Mouse (Mus musculus): ENCODE measurements around the gene Mycn. TPM values are rescaled to one million over a fixed set of nuclear protein-coding genes. Genes with fewer than 3 reads are reported as not detected.

The Mycn gene
- polyA plus RNA-seq, 1 experiment from 2014 or later = 50.3 TPM

DNA sequence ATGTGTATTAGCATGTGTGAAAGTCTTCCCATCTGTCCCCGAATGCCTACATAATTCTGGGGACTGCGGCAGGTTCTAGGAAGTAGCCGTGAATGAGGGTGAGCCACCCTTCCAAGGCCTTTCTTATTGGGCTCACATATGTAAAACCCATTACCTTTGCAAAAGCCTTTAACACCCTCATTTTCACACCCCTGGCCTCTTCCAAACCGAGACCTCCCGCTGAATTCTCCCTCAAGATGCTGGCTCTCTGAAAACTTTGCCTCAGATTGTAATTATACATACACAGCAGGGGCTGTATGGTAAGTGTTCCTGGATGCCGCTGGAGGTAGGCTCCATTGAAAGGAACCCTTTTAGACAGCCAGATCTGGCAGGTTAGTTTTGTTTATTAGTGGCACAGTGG is 1.6 kb upstream of the Mycn start:
- no peaks in the 10 kb centered on the region for H3K27me3 ChIP-seq (ENCODE audit: control insufficient read depth, insufficient read depth, low read length)
- H3K4me2 ChIP-seq (replicated peaks) = peak overlapping the region; percentile 98
- DNase-seq (ENCODE audit: low spot score) (no peak), ATAC-seq (ENCODE audit: low FRiP score) (no peak)
- peaks cover 8% of the 10 kb centered on the region; the same call in 1 of the 2 replicates for H3K36me3 ChIP-seq (replicated peaks; ENCODE audit: control insufficient read depth, insufficient read depth)
- no peak overlapping the region for H3K4me3 ChIP-seq (replicated peaks; ENCODE audit: low read length)
- H3K9ac ChIP-seq = no peak overlapping the region; the same call in 1 of the 2 replicates
- WGBS = 12% methylated on average over 6 of the region's 6 CpGs
- peaks cover 7% of the 10 kb centered on the region; the same call in 1 of the 2 replicates for H3K4me1 ChIP-seq (replicated peaks; ENCODE audit: control insufficient read depth, insufficient read depth, low read length)
- H3K9me3 ChIP-seq (ENCODE audit: control insufficient read depth, low read length) = no peaks in the 10 kb centered on the region
- peak overlapping the region; percentile 96; the same call in 1 of the 2 replicates for H3K27ac ChIP-seq

- DNase-seq (ENCODE audit: low spot score) = peak; percentile 91
- Histone ChIP-seq H3K27me3 (ENCODE audit: control insufficient read depth, insufficient read depth, low read length) (no peaks in the 10 kb centered on the region), H3K27ac (peak overlapping the region; percentile 96), H3K4me1 (replicated peaks; ENCODE audit: control insufficient read depth, insufficient read depth, low read length) (peaks cover 12% of the 10 kb centered on the region), H3K4me3 (replicated peaks; ENCODE audit: low read length) (peak overlapping the region; percentile 70), H3K36me3 (replicated peaks; ENCODE audit: control insufficient read depth, insufficient read depth) (peaks cover 11% of the 10 kb centered on the region; the same call in 1 of the 2 replicates), H3K9me3 (ENCODE audit: control insufficient read depth, low read length) (no peaks in the 10 kb centered on the region), H3K4me2 (replicated peaks) (peak overlapping the region; percentile 98), H3K9ac (peak overlapping the region; percentile 73)
- peak; percentile 77 for ATAC-seq (ENCODE audit: low FRiP score)
- WGBS = under 1% methylated on average over 47 of the region's 47 CpGs
Observed at GRCm38 (mm10) chr12:12942364-12943050, 793 bp upstream of the Mycn start.

DNA sequence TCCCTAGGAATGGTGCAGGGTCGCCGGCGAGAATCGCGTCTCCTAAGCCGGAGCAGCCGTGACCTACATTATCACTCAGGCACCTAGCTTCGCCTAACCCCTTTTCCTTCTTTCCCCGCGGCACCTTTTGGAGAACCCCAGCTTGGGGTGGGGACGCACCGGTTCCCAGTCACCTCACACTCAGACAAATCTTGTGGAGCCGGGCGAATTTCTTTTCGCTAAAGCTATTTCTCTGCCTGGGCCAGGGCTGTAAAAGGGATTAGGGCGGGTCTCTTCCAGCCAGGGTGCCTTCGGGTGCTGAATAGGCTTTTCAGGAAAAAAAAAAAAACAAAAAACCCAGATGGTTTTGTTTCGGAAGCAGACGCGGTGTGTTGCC is 597 bp downstream of the Mycn start:
- Histone ChIP-seq H3K9me3 (ENCODE audit: control insufficient read depth, low read length) (no peaks in the 10 kb centered on the region), H3K27ac (peak overlapping the region; percentile 96), H3K36me3 (replicated peaks; ENCODE audit: control insufficient read depth, insufficient read depth) (peaks cover 25% of the 10 kb centered on the region; the same call in 1 of the 2 replicates), H3K4me1 (replicated peaks; ENCODE audit: control insufficient read depth, insufficient read depth, low read length) (peaks cover 19% of the 10 kb centered on the region), H3K9ac (peak overlapping the region; percentile 93), H3K4me2 (replicated peaks) (peak overlapping the region; percentile 98), H3K27me3 (ENCODE audit: control insufficient read depth, insufficient read depth, low read length) (no peaks in the 10 kb centered on the region), H3K4me3 (replicated peaks; ENCODE audit: low read length) (peak overlapping the region; percentile 70)
- ATAC-seq (ENCODE audit: low FRiP score) (no peak), DNase-seq (ENCODE audit: low spot score) (peak; percentile 43)
- WGBS = under 1% methylated on average over 20 of the region's 20 CpGs

- Histone ChIP-seq H3K36me3 (replicated peaks; ENCODE audit: control insufficient read depth, insufficient read depth) (peaks cover 29% of the 10 kb centered on the region), H3K27ac (peak overlapping the region; percentile 96), H3K4me3 (replicated peaks; ENCODE audit: low read length) (peak overlapping the region; percentile 70), H3K4me2 (replicated peaks) (peak overlapping the region; percentile 98), H3K9ac (peak overlapping the region; percentile 93), H3K9me3 (ENCODE audit: control insufficient read depth, low read length) (no peaks in the 10 kb centered on the region), H3K27me3 (ENCODE audit: control insufficient read depth, insufficient read depth, low read length) (no peaks in the 10 kb centered on the region), H3K4me1 (replicated peaks; ENCODE audit: control insufficient read depth, insufficient read depth, low read length) (peaks cover 19% of the 10 kb centered on the region)
- DNase-seq (ENCODE audit: low spot score) (peak; percentile 46), ATAC-seq (ENCODE audit: low FRiP score) (0 out of 2 replicates have a peak, but pooled peaks have one; percentile 0)
- WGBS = 0% methylated on average over 13 of the region's 13 CpGs
Observed at GRCm38 (mm10) chr12:12940466-12941128, 1.1 kb downstream of the Mycn start.

GRCm38 (mm10) chr12:12939581-12940465 is 1.9 kb downstream of the Mycn start:
- Histone ChIP-seq H3K4me2 (replicated peaks) (peak overlapping the region; percentile 98), H3K4me3 (replicated peaks; ENCODE audit: low read length) (peak overlapping the region; percentile 70), H3K9me3 (ENCODE audit: control insufficient read depth, low read length) (no peaks in the 10 kb centered on the region), H3K27me3 (ENCODE audit: control insufficient read depth, insufficient read depth, low read length) (no peaks in the 10 kb centered on the region), H3K9ac (peak overlapping the region; percentile 93), H3K4me1 (replicated peaks; ENCODE audit: control insufficient read depth, insufficient read depth, low read length) (peaks cover 19% of the 10 kb centered on the region), H3K27ac (peak overlapping the region; percentile 96), H3K36me3 (replicated peaks; ENCODE audit: control insufficient read depth, insufficient read depth) (peaks cover 36% of the 10 kb centered on the region)
- ATAC-seq (ENCODE audit: low FRiP score) = no peak
- WGBS = under 1% methylated on average over 69 of the region's 69 CpGs
- DNase-seq (ENCODE audit: low spot score) = no peak

DNA sequence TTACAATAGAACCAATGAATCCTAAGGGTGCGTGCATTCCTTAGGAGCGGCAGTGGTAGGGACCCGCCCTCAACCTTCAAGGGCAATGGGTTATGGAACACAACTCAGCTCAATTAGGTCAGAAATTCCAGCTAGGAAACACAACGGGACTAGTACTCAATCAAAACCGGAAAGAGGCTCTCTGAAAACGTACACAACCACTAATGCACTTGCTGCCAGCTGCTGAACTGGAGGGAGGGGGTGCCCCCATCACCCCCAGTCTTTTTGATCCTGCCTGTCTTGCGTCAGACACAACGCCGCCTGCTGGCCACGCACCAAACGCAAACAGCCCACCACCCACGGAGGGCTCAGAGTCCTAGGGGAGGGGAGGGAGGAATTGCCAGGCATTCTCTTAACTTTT is 2.9 kb downstream of the Mycn start:
- WGBS = under 1% methylated on average over 12 of the region's 12 CpGs
- peak overlapping the region; percentile 93 for H3K9ac ChIP-seq
- peaks cover 19% of the 10 kb centered on the region for H3K4me1 ChIP-seq (replicated peaks; ENCODE audit: control insufficient read depth, insufficient read depth, low read length)
- no peak for ATAC-seq (ENCODE audit: low FRiP score)
- peak overlapping the region; percentile 96 for H3K27ac ChIP-seq
- no peaks in the 10 kb centered on the region for H3K27me3 ChIP-seq (ENCODE audit: control insufficient read depth, insufficient read depth, low read length)
- peaks cover 41% of the 10 kb centered on the region for H3K36me3 ChIP-seq (replicated peaks; ENCODE audit: control insufficient read depth, insufficient read depth)
- H3K9me3 ChIP-seq (ENCODE audit: control insufficient read depth, low read length) = no peaks in the 10 kb centered on the region
- peak overlapping the region; percentile 70 for H3K4me3 ChIP-seq (replicated peaks; ENCODE audit: low read length)
- H3K4me2 ChIP-seq (replicated peaks) = peak overlapping the region; percentile 98
- peak; percentile 85 for DNase-seq (ENCODE audit: low spot score)

DNA sequence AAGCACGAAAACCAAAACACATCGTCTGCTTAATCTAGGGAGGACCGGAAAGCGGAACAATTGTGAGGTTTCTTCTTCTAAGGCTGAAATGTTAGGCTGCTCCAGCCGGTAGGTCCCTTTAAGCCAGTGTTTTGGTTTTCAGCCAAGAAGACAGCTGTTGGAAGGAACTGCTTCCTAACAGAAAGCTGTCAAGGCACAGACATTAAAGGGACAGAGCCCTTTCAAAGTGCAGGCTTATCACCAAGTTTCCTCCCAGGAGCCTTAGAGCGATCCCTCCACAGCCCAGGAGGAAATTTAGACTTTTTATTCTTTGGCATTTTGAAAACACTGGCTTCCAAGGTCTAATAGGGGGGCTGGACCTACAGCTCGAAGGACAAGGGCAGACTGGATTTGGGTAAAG is 3.4 kb downstream of the Mycn start:
- H3K27me3 ChIP-seq (ENCODE audit: control insufficient read depth, insufficient read depth, low read length) = no peaks in the 10 kb centered on the region
- H3K9ac ChIP-seq = peak overlapping the region; percentile 93
- H3K27ac ChIP-seq = peak overlapping the region; percentile 96
- 3% methylated on average over 7 of the region's 7 CpGs for WGBS
- H3K4me1 ChIP-seq (replicated peaks; ENCODE audit: control insufficient read depth, insufficient read depth, low read length) = peaks cover 19% of the 10 kb centered on the region
- no peak for ATAC-seq (ENCODE audit: low FRiP score)
- no peaks in the 10 kb centered on the region for H3K9me3 ChIP-seq (ENCODE audit: control insufficient read depth, low read length)
- peaks cover 41% of the 10 kb centered on the region for H3K36me3 ChIP-seq (replicated peaks; ENCODE audit: control insufficient read depth, insufficient read depth)
- peak overlapping the region; percentile 98 for H3K4me2 ChIP-seq (replicated peaks)
- peak; percentile 87 for DNase-seq (ENCODE audit: low spot score)
- peak overlapping the region; percentile 70 for H3K4me3 ChIP-seq (replicated peaks; ENCODE audit: low read length)

DNA sequence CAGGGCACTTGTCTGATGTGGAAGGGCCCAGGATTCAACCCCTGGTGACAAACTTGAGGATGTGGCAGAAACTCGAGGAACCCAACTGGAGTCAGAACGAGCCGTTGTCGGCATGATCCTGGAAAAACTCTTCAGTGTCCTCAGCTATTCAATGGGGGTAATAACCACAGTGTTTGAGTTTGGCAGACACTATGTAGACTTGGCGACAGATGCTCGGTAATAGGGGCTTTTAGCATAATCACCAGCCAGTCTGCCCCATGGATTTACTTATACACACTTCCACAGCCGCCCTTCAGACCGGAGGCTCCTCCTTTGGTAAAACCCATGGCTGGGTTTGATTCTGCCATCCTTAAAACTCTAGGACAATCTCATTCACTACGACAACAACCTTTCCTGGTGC is 4.0 kb downstream of the Mycn start:
- H3K4me1 ChIP-seq (replicated peaks; ENCODE audit: control insufficient read depth, insufficient read depth, low read length) = peaks cover 13% of the 10 kb centered on the region
- peak overlapping the region; percentile 93 for H3K9ac ChIP-seq
- DNase-seq (ENCODE audit: low spot score) = no peak
- peak overlapping the region; percentile 98 for H3K4me2 ChIP-seq (replicated peaks)
- peak overlapping the region; percentile 70 for H3K4me3 ChIP-seq (replicated peaks; ENCODE audit: low read length)
- no peaks in the 10 kb centered on the region for H3K27me3 ChIP-seq (ENCODE audit: control insufficient read depth, insufficient read depth, low read length)
- 8% methylated on average over 9 of the region's 9 CpGs for WGBS
- H3K9me3 ChIP-seq (ENCODE audit: control insufficient read depth, low read length) = no peaks in the 10 kb centered on the region
- peaks cover 41% of the 10 kb centered on the region for H3K36me3 ChIP-seq (replicated peaks; ENCODE audit: control insufficient read depth, insufficient read depth)
- ATAC-seq (ENCODE audit: low FRiP score) = no peak
- peak overlapping the region; percentile 96 for H3K27ac ChIP-seq
